Comparison of ENCODE assay signal across 8 mouse cellular contexts in genomic region chr11:88164801-88165377, GRCm38 (mm10). TPM values are rescaled to one million over a fixed set of nuclear protein-coding genes. Genes with fewer than 3 reads are reported as not detected.
DNase-seq lines count a peak whose midpoint lies in the region; ATAC-seq and TF ChIP-seq lines count a peak whose summit lies in the region.

No protein-coding gene starts in this region.

- 34% methylated on average over 15 of the region's 15 CpGs for WGBS in heart, embryonic 11.5 days (ENCODE audit: insufficient replicate concordance)
- 14% methylated on average over 14 of the region's 15 CpGs for WGBS in kidney, postnatal 0 days

- TF ChIP-seq CTCF in kidney, postnatal 0 days (IDR thresholded peaks at IDR 0.05; ENCODE audit: low read depth): no peak

- peak overlapping the region; percentile 74 for H3K27ac ChIP-seq in heart, embryonic 11.5 days (ENCODE audit: low read depth, low read length)
- H3K27ac ChIP-seq in kidney, postnatal 0 days: peak overlapping the region; percentile 86

- no peak for TF ChIP-seq POLR2A in myocyte (IDR thresholded peaks at IDR 0.05; ENCODE audit: insufficient read length, low read depth)

- peak overlapping the region; percentile 68 for H3K9ac ChIP-seq in heart, embryonic 11.5 days (ENCODE audit: low read depth, low read length)
- H3K9ac ChIP-seq in kidney, postnatal 0 days (ENCODE audit: low read depth, low read length): peak overlapping the region; percentile 23

- no peaks in the 10 kb centered on the region for H3K27me3 ChIP-seq in heart, embryonic 11.5 days (ENCODE audit: control insufficient read depth, insufficient read depth, low read length)
- H3K27me3 ChIP-seq in kidney, postnatal 0 days (ENCODE audit: insufficient read depth, low read length): no peaks in the 10 kb centered on the region
- H3K27me3 ChIP-seq in myocyte (ENCODE audit: control insufficient read depth, insufficient read depth, insufficient read length): no peaks in the 10 kb centered on the region

- no peak overlapping the region for H3K4me2 ChIP-seq in heart, embryonic 11.5 days
- H3K4me2 ChIP-seq in kidney, postnatal 0 days (ENCODE audit: low read length): no peak overlapping the region; the same call in 1 of the 2 replicates
- H3K4me2 ChIP-seq in myocyte (ENCODE audit: low read depth): peak overlapping the region; percentile 73

- DNase-seq in urinary bladder, adult 2 months (ENCODE audit: low spot score): peak; percentile 71
- no peak for DNase-seq in urinary bladder, postnatal 10 days (ENCODE audit: low spot score)
- DNase-seq in cerebellum, postnatal 36 days: peak; percentile 67 to 69
- peak; percentile 74 for DNase-seq in kidney, postnatal 0 days (ENCODE audit: low spot score)
- no peak for DNase-seq in T-cell, adult 2 months (ENCODE audit: low spot score)
- DNase-seq in left cerebral cortex, adult 9 months (ENCODE audit: low spot score in 2 of 2): no peak

- ATAC-seq in heart, embryonic 11.5 days (replicated peaks; ENCODE audit: insufficient number of reproducible peaks, low FRiP score, low TSS enrichment): no peak
- ATAC-seq in kidney, postnatal 0 days (replicated peaks; ENCODE audit: low FRiP score, low read depth): peak; percentile 23; the same call in 1 of the 2 replicates

- H3K79me2 ChIP-seq in myocyte (ENCODE audit: control insufficient read depth, insufficient read depth): peaks cover 11% of the 10 kb centered on the region

- no peaks in the 10 kb centered on the region for H3K9me3 ChIP-seq in heart, embryonic 11.5 days (replicated peaks; ENCODE audit: control insufficient read depth, low read length)
- no peaks in the 10 kb centered on the region for H3K9me3 ChIP-seq in kidney, postnatal 0 days (replicated peaks; ENCODE audit: low read length)

- H3K36me3 ChIP-seq in heart, embryonic 11.5 days (ENCODE audit: control insufficient read depth, insufficient read depth, low read length): no peaks in the 10 kb centered on the region
- no peaks in the 10 kb centered on the region for H3K36me3 ChIP-seq in kidney, postnatal 0 days (ENCODE audit: insufficient read depth, low read length)
- no peaks in the 10 kb centered on the region for H3K36me3 ChIP-seq in myocyte (ENCODE audit: control insufficient read depth, insufficient read depth)

- H3ac ChIP-seq in myocyte (ENCODE audit: control insufficient read depth, insufficient read length): no peak overlapping the region

- peaks cover 44% of the 10 kb centered on the region for H3K4me1 ChIP-seq in heart, embryonic 11.5 days (ENCODE audit: control insufficient read depth, insufficient read depth, low read length)
- H3K4me1 ChIP-seq in kidney, postnatal 0 days (replicated peaks; ENCODE audit: insufficient read depth, low read length): peaks cover 32% of the 10 kb centered on the region; the same call in 1 of the 2 replicates

- no peak overlapping the region for H3K4me3 ChIP-seq in heart, embryonic 11.5 days (ENCODE audit: low read depth, low read length)
- H3K4me3 ChIP-seq in kidney, postnatal 0 days (replicated peaks; ENCODE audit: low read depth, low read length): no peak overlapping the region
- peak overlapping the region; percentile 7 for H3K4me3 ChIP-seq in myocyte

TF ChIP-seq in myocyte, 11 proteins besides CTCF, POLR2A, EP300 and RAD21:
- no peak for TF ChIP-seq MYOD1 (IDR thresholded peaks at IDR 0.05; ENCODE audit: control insufficient read depth in 1 of 3, insufficient read length in 2 of 3, low read depth in 2 of 3)
- peak; percentile 77 for TF ChIP-seq USF1 (IDR thresholded peaks at IDR 0.05; ENCODE audit: low read depth)
- no peak for TF ChIP-seq E2F4 (IDR thresholded peaks at IDR 0.05; ENCODE audit: insufficient read depth)
- TF ChIP-seq SRF (IDR thresholded peaks at IDR 0.05; ENCODE audit: control insufficient read depth, insufficient read length, low read depth): peak; percentile 58
- no peak for TF ChIP-seq REST (IDR thresholded peaks at IDR 0.05; ENCODE audit: insufficient read depth, insufficient read length)
- TF ChIP-seq TCF12 (IDR thresholded peaks at IDR 0.05; ENCODE audit: insufficient read depth, poor library complexity, severe bottlenecking): no peak
- no peak for TF ChIP-seq POLR2AphosphoS2 (IDR thresholded peaks at IDR 0.05; ENCODE audit: insufficient read length, low read depth)
- no peak for TF ChIP-seq TCF3 (IDR thresholded peaks at IDR 0.05; ENCODE audit: insufficient read length, low read depth)
- no peak for TF ChIP-seq MAX (IDR thresholded peaks at IDR 0.05; ENCODE audit: low read depth)
- no peak for TF ChIP-seq CEBPB (IDR thresholded peaks at IDR 0.05; ENCODE audit: insufficient read depth, poor library complexity, severe bottlenecking)
- peak in 1 of 3 experiments; percentile 12 for TF ChIP-seq MYOG (IDR thresholded peaks at IDR 0.05; ENCODE audit: control insufficient read depth in 1 of 3, insufficient read depth in 1 of 3, insufficient read length in 2 of 3, low read depth in 2 of 3)
TF ChIP-seq in myocyte: peak in this region for 3.

RNA-seq across cellular contexts. Expression of gene Mrps23, which starts 39.3 kb away (rescaled TPM):
- 77.3 and 83.9 TPM in 2 replicates for polyA plus RNA-seq in urinary bladder, adult 2 months (2012; rRNA removed)
- polyA plus RNA-seq in heart, embryonic 11.5 days (2014; fragmentation: Nextera tagmentation; extraction: Ambion mirVana): 87.3 and 88.4 TPM in 2 replicates
- 76.3 and 77.7 TPM in 2 replicates for polyA plus RNA-seq in kidney, postnatal 0 days (2015; fragmentation: Nextera tagmentation; extraction: Ambion mirVana)
- 319 TPM for polyA plus RNA-seq in myocyte (2012; fragmentation: generic; extraction: Trizol)

Comparison
In these comparisons a context has a peak if more than half of its experiments do, and no peak if none do; other contexts are left out.
1. DNase-seq: peak in urinary bladder, adult 2 months (single experiment), cerebellum, postnatal 36 days (2 of 2) and kidney, postnatal 0 days (single experiment); none in urinary bladder, postnatal 10 days (single experiment), T-cell, adult 2 months (single experiment) and left cerebral cortex, adult 9 months (0 of 2).